Mouse (Mus musculus) MEL (cell line): Measurements from ENCODE around the gene Tspan9. TPM values are rescaled to one million over a fixed set of nuclear protein-coding genes. Genes with fewer than 3 reads are reported as not detected.

Experiments
- DNase-seq: peaks from one replicate; pipeline ENCODE4 v3.0.0; 2011; ENCODE audit warnings: low read depth, low spot score
- H3K27ac ChIP-seq: 2 replicates; pipeline ENCODE4 v1.5.1; 2012; ENCODE audit warnings: low read depth, mild to moderate bottlenecking, control low read depth, low read length, moderate library complexity; ENCODE audit not compliant: control insufficient read depth
- H3K27me3 ChIP-seq, 2 experiments: fragments of 150-350 bp in 1 of 2; sonication (generic) in 1 of 2; 2 replicates each; pipeline ENCODE4 v1.6.1; 2012; ENCODE audit warnings: low read length in 2 of 2, mild to moderate bottlenecking in 2 of 2, improper control_type of control experiment in 1 of 2, moderate library complexity in 1 of 2; ENCODE audit not compliant: insufficient read depth in 2 of 2, control insufficient read depth in 1 of 2
- H3K36me3 ChIP-seq, 2 experiments: 2 replicates each; pipeline ENCODE4 v1.6.1; 2012 to 2014; ENCODE audit warnings: low read length in 2 of 2, improper control_type of control experiment in 1 of 2, inconsistent platforms in 1 of 2, mild to moderate bottlenecking in 1 of 2; ENCODE audit not compliant: insufficient read depth in 2 of 2, control insufficient read depth in 1 of 2
- H3K4me1 ChIP-seq, 2 experiments: fragments of 150-350 bp in 1 of 2; sonication (generic) in 1 of 2; 2 replicates each; pipeline ENCODE4 v1.6.1; 2012; ENCODE audit warnings: low read length in 2 of 2, improper control_type of control experiment in 1 of 2, mild to moderate bottlenecking in 1 of 2; ENCODE audit not compliant: insufficient read depth in 2 of 2, control insufficient read depth in 1 of 2
- H3K4me3 ChIP-seq, 2 experiments: fragments of 150-350 bp in 1 of 2; sonication (generic) in 1 of 2; 2 replicates each; pipeline ENCODE4 v1.5.1; 2012; ENCODE audit warnings: low read depth in 2 of 2, low read length in 2 of 2, mild to moderate bottlenecking in 2 of 2, moderate library complexity in 2 of 2, control low read depth in 1 of 2, improper control_type of control experiment in 1 of 2; ENCODE audit not compliant: control insufficient read depth in 1 of 2, insufficient read depth in 1 of 2
- H3K79me2 ChIP-seq: 2 replicates; pipeline ENCODE4 v1.6.1; 2012; ENCODE audit warnings: mild to moderate bottlenecking, low read length, moderate library complexity; ENCODE audit not compliant: control insufficient read depth, poor library complexity, insufficient read depth
- H3K9ac ChIP-seq: 2 replicates; pipeline ENCODE4 v1.6.1; 2012; ENCODE audit warnings: low read depth, mild to moderate bottlenecking, control low read depth, low read length, moderate library complexity; ENCODE audit not compliant: control insufficient read depth, poor library complexity, severe bottlenecking
- H3K9me3 ChIP-seq: fragments of 150-350 bp; sonication (generic); replicated peaks from 2 replicates; pipeline ENCODE4 v1.6.1; 2012; ENCODE audit warnings: mild to moderate bottlenecking, low read length, improper control_type of control experiment, moderate library complexity; ENCODE audit not compliant: insufficient read depth
- BHLHE40 ChIP-seq: IDR thresholded peaks from 2 replicates; pipeline ENCODE4 v1.6.1; 2012; ENCODE audit warnings: low read depth, mild to moderate bottlenecking, inconsistent platforms, low read length, improper control_type of control experiment, borderline replicate concordance
- CHD1 ChIP-seq: IDR thresholded peaks from 2 replicates; pipeline ENCODE4 v1.6.1; 2012; ENCODE audit warnings: low read depth, mild to moderate bottlenecking, inconsistent platforms, low read length, improper control_type of control experiment
- CTCF ChIP-seq, 3 experiments: IDR thresholded peaks in 2 of 3; conservative IDR thresholded peaks in 1 of 3; 2 replicates each; pipeline ENCODE4 v1.5.1; 2011 to 2012; ENCODE audit warnings: low read length in 3 of 3, low read depth in 2 of 3, mild to moderate bottlenecking in 2 of 3, improper control_type of control experiment in 1 of 3, inconsistent platforms in 1 of 3, mixed read lengths in 1 of 3, moderate library complexity in 1 of 3; ENCODE audit not compliant: control insufficient read depth in 1 of 3, insufficient read depth in 1 of 3, poor library complexity in 1 of 3, severe bottlenecking in 1 of 3
- ELF1 ChIP-seq: IDR thresholded peaks from 2 replicates; pipeline ENCODE4 v1.6.1; 2014; ENCODE audit warnings: low read depth, mild to moderate bottlenecking, inconsistent platforms, low read length, improper control_type of control experiment, moderate library complexity
- EP300 ChIP-seq, 2 experiments: IDR thresholded peaks; 2 replicates each; pipeline ENCODE4 v1.6.1; 2011; ENCODE audit warnings: improper control_type of control experiment in 2 of 2, low read length in 2 of 2, low read depth in 1 of 2, mild to moderate bottlenecking in 1 of 2
- GABPA ChIP-seq: IDR thresholded peaks from 2 replicates; pipeline ENCODE4 v1.6.1; 2012; ENCODE audit warnings: low read depth, mild to moderate bottlenecking, inconsistent platforms, low read length, improper control_type of control experiment, moderate library complexity
- HCFC1 ChIP-seq: IDR thresholded peaks from 2 replicates; pipeline ENCODE4 v1.6.1; 2012; ENCODE audit warnings: low read depth, mild to moderate bottlenecking, inconsistent platforms, low read length, improper control_type of control experiment, moderate library complexity
- KAT2A ChIP-seq: conservative IDR thresholded peaks from 2 replicates; pipeline ENCODE4 v1.6.1; 2012; ENCODE audit warnings: low read depth, low read length, improper control_type of control experiment, inconsistent platforms
- MAX ChIP-seq: IDR thresholded peaks from 2 replicates; pipeline ENCODE4 v1.6.1; 2011; ENCODE audit warnings: low read length, improper control_type of control experiment
- MEF2A ChIP-seq: IDR thresholded peaks from 2 replicates; pipeline ENCODE4 v1.6.1; 2014; ENCODE audit warnings: low read depth, mild to moderate bottlenecking, inconsistent platforms, low read length, improper control_type of control experiment; ENCODE audit not compliant: poor library complexity, insufficient replicate concordance, severe bottlenecking; ENCODE audit errors: extremely low read depth
- MXI1 ChIP-seq: IDR thresholded peaks from 2 replicates; pipeline ENCODE4 v1.6.1; 2011; ENCODE audit warnings: mild to moderate bottlenecking, low read depth, low read length, improper control_type of control experiment
- MYB ChIP-seq: IDR thresholded peaks from 2 replicates; pipeline ENCODE4 v1.6.1; 2011; ENCODE audit warnings: mild to moderate bottlenecking, low read depth, low read length, improper control_type of control experiment
- NELFE ChIP-seq: IDR thresholded peaks from 2 replicates; pipeline ENCODE4 v1.6.1; 2011; ENCODE audit warnings: low read depth, low read length, improper control_type of control experiment
- POLR2A ChIP-seq, 2 experiments: IDR thresholded peaks; 2 replicates each; pipeline ENCODE4 v1.6.1; 2011 to 2012; ENCODE audit warnings: low read length in 2 of 2, mild to moderate bottlenecking in 2 of 2, control low read depth in 1 of 2, improper control_type of control experiment in 1 of 2, low read depth in 1 of 2, moderate library complexity in 1 of 2; ENCODE audit not compliant: control insufficient read depth in 1 of 2, insufficient read depth in 1 of 2, poor library complexity in 1 of 2
- POLR2AphosphoS2 ChIP-seq: IDR thresholded peaks from 2 replicates; pipeline ENCODE4 v1.6.1; 2011; ENCODE audit warnings: low read length, improper control_type of control experiment
- POLR2AphosphoS5 ChIP-seq: IDR thresholded peaks from 2 replicates; pipeline ENCODE4 v1.6.1; 2012; ENCODE audit warnings: low read depth, borderline replicate concordance, mild to moderate bottlenecking, inconsistent platforms, low read length, moderate library complexity, mixed read lengths
- RAD21 ChIP-seq: IDR thresholded peaks from 2 replicates; pipeline ENCODE4 v1.6.1; 2011; ENCODE audit warnings: mild to moderate bottlenecking, low read depth, low read length, improper control_type of control experiment
- SMC3 ChIP-seq: IDR thresholded peaks from 2 replicates; pipeline ENCODE4 v1.6.1; 2011; ENCODE audit warnings: low read depth, low read length, improper control_type of control experiment
- UBTF ChIP-seq: IDR thresholded peaks from 2 replicates; pipeline ENCODE4 v1.6.1; 2012; ENCODE audit warnings: low read depth, mild to moderate bottlenecking, inconsistent platforms, low read length, improper control_type of control experiment, moderate library complexity, borderline replicate concordance; ENCODE audit not compliant: insufficient read depth
- USF1 ChIP-seq: IDR thresholded peaks from 2 replicates; pipeline ENCODE4 v1.6.1; 2014; ENCODE audit warnings: low read depth, mild to moderate bottlenecking, inconsistent platforms, low read length, improper control_type of control experiment, moderate library complexity
- polyA plus RNA-seq, 2 experiments: library from polyadenylated mRNA; stranded (reverse) in 1 of 2; unstranded in 1 of 2; fragments of >175 nt in 1 of 2; fragments of >200 nt in 1 of 2; gene quantifications; 2 replicates each; pipeline versions ENCODE4 v1.2.1 to v1.2.4; 2012; ENCODE audit warnings: low replicate concordance in 2 of 2, low read depth in 1 of 2; ENCODE audit not compliant: insufficient read length in 2 of 2, insufficient read depth in 1 of 2, missing spikeins in 1 of 2
- total RNA-seq: library from RNA; depleted of rRNA; stranded (reverse); fragments of 300-350 nt; gene quantifications from 2 replicates; pipeline ENCODE4 v1.2.3, GENCODE M21; 2012

Tspan9 gene
- total and polyA plus RNA-seq, 3 experiments, result 0.08 to 3.4 TPM; not detected in 1

- no peaks in the 10 kb centered on the region for H3K27me3 ChIP-seq
- no peaks in the 10 kb centered on the region for H3K79me2 ChIP-seq
- TF ChIP-seq CHD1 (no peak), GABPA (no peak), NELFE (no peak), USF1 (no peak), POLR2A (IDR thresholded peaks at IDR 0.05; ENCODE audit: control insufficient read depth in 1 of 2, insufficient read depth in 1 of 2, low read depth in 1 of 2, low read length in 2 of 2, poor library complexity in 1 of 2) (no peak), MAX (no peak), EP300 (IDR thresholded peaks at IDR 0.05; ENCODE audit: low read depth in 1 of 2, low read length in 2 of 2) (no peak), KAT2A (no peak), POLR2AphosphoS2 (no peak), SMC3 (no peak), BHLHE40 (no peak), POLR2AphosphoS5 (no peak), RAD21 (no peak), ELF1 (no peak), MYB (no peak), MEF2A (no peak), HCFC1 (no peak), MXI1 (no peak)
- no peak overlapping the region for H3K9ac ChIP-seq
- no peaks in the 10 kb centered on the region for H3K36me3 ChIP-seq
- DNase-seq, result no peak
- H3K4me3 ChIP-seq, result no peak overlapping the region
- no peaks in the 10 kb centered on the region for H3K4me1 ChIP-seq
- H3K9me3 ChIP-seq, result no peaks in the 10 kb centered on the region
- H3K27ac ChIP-seq, result no peak overlapping the region
These were observed 61.6 kb downstream of the Tspan9 start for GRCm38 (mm10) chr6:128081781-128082180.

- no peaks in the 10 kb centered on the region for H3K4me1 ChIP-seq
- H3K27ac ChIP-seq, result no peak overlapping the region
- no peak for DNase-seq
- TF ChIP-seq CTCF (IDR thresholded peaks at IDR 0.05 in 2 of 3, conservative IDR thresholded peaks at IDR 0.05 in 1 of 3; ENCODE audit: control insufficient read depth in 1 of 3, insufficient read depth in 1 of 3, low read depth in 2 of 3, low read length in 3 of 3, poor library complexity in 1 of 3, severe bottlenecking in 1 of 3), result no peak
- TF ChIP-seq UBTF, result no peak
- H3K4me3 ChIP-seq, result no peak overlapping the region
- no peaks in the 10 kb centered on the region for H3K9me3 ChIP-seq
- H3K79me2 ChIP-seq, result no peaks in the 10 kb centered on the region
- no peaks in the 10 kb centered on the region for H3K27me3 ChIP-seq
- H3K36me3 ChIP-seq, result no peaks in the 10 kb centered on the region
- H3K9ac ChIP-seq, result no peak overlapping the region
These were observed 62.1 kb downstream of the Tspan9 start for GRCm38 (mm10) chr6:128081293-128081692.
